Mouse (Mus musculus) kidney, postnatal 25 days (tissue): ENCODE data around the gene Rufy3.

Experiments used
- DNase-seq, 2 experiments: peaks; one replicate each; pipeline ENCODE4 v3.0.0; 2021; ENCODE audit warnings: mixed read lengths in 2 of 2

Gene Rufy3

DNA sequence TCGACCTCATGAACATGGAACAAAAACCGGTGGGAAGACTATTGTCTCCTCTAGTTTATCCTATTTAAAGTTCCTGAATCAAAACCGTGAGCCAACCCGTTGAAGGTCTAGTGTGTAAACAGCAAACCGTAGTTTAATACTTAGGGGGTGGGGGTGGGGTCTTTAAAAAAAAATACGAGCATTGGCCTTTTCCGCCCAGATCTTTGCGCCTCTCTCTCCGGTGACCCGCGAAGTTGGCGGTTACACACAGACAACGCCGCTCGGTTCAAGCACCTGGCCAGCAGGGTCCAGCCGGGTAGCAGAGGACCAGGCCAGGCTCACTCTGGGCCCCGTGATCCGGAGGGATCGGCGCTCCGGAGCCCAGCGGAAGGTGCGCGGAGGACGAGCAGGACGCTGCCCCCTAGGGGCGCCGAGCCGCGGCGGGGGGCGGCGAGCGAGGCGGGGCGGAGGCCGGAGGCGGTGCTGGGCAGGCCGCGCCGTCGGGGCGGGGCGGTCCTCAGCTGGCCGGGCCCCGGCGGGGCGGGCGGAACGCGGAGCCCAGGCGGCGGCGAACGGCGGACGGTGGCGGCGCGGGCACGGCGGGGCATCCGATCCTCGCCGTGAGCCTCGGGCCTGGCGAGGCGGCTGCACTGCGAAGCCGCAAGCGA is at the start of gene Rufy3:
Rufy3 (plus strand) TSS at position 540 of the 647 bp plus-strand sequence.
- DNase-seq = peak; percentile 82 to 95

DNA sequence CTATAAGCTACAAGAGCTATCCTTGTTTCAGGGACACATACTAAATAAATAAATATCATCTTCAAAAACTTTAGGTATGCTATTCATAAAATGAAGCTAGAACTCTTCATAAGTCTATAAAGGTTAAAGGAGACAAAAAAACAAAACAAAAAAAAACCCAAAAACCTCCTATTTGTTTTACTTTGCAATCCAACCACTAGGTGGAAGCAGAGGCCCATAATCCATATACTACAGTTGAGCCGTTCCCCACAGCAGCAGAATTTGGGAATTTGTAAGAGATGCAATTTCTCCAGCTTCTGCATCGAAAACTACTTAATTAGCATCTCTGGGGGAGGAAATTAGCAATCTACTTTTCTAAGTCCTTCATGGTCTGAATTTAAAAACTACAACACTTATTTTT is 45.6 kb upstream of the Rufy3 start:
- DNase-seq = peak in 1 of 2 experiments; percentile 65

DNA sequence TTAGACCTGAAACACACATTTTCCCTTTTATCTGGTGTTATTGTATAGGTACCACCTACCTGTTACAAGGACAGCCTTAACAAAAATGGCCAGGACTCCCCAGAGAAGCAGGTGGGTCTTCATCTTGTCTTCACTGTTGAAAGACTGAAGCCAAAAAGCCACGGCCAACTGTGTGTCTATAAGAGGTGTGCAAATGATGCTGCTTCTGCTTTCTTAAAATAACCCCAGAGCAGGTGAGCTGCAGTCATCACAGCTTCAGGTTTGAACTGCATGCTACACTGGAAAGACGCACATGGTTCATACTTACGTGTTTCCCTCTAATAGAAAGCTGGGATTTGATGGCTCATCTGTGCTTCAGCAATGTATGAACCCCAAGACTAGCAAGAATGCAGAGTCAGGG is 37.2 kb upstream of the Rufy3 start, which contains the start of gene Jchain:
Jchain (minus strand) TSS at position 235 of the 400 bp plus-strand sequence.
- no peak for DNase-seq

DNA sequence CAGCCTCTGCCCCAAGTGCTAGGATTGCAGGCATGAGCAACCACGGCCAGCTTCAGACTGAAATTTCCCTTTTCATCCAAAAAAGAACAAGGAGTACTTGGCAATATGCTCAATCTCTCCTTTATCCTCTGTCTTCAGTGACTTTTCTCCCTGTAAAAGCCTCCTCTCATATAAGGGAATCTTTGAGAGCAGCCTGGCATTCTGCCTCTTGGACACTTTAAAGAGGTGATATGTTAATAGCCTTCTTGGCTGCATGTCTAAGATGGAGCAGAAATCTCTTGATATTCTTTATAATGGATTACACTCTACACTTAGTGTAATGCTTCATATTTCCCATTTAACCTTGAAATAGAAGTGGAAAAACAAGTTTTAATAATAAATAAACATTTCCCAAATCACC is 33.9 kb upstream of the Rufy3 start:
- DNase-seq = no peak

DNA sequence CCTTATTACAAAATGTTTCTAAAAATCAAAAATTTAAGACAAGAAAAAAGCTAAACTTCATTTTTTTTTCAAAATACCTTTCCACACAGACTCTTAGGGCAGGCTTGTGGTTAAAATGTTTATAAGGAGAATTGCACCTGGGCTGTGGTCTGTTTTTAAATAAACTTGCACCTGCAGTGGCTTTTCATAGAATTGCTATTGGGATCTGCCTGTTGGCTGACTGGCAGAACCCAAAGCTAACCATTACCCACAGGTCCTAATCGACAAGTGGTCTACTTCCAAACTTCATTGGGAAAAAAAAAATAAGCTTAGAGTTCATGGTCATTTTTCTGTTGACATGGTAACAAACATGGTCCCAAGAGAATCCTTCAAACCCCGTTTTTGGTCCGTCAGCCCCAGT is 30.1 kb upstream of the Rufy3 start:
- no peak for DNase-seq

DNA sequence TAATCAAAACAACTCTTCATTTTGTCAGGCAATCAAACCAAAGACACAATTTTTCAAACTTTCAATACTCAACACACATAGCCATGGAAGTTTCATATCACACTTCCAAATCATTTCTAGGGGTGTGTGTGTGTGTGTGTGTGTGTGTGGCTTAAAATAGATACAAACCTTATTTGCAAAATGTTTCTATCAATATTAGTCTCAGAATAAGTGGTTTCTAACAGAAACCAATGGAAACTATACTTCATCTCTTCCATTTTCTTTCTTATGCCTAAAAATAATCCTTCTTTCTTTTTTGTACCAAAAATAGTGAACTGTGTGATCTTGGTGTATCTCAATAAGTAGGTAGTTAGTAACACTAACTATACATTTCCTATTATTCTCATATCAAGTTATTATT is 24.0 kb upstream of the Rufy3 start:
- no peak for DNase-seq

DNA sequence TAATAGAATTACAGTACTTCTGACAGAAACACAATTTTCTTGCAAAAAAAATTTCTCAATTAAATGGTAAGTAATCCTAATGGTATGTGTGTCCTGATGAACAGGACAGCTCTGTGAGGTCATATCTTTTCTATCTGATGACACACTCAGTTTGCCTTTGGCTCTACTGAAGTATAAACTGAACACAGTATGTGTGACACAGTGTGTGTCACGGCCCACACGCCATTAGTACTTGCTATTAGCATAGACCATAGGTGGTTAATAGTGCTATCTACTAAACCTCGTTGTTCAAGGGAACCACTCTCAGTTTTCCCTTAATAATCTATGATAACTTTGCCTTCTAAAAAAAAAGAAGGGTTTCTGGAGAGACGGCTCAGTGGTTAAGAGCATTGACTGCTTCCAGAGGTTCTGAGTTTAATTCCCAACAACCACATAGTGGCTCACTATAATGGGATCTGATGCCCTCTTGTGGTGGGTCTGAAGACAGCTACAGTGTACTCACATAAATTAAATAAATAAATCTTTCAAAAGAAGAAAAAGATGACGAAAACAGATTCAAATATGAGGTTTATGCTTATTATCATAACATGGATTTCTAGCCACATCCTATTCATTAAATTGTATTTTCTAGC is 22.1 kb upstream of the Rufy3 start:
- peak; percentile 58 to 70 for DNase-seq

DNA sequence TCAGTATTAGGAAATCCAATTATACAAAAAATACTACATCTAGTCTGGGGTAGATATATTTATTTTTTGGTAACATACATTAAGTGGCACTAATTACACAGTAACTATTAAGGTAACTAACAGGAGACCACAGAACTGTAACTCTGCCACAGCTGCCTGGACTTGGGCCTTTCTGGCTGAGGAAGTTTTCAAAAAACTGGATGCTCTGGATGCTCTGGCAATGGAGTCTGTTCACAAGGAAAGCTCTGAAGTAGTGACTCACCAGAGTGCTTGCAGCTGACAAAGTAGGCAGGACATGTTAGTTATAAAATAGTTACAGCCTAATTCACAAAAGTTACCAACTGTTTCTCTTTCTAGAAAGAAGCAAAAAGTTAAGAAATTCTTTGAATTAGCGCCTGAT is 20.4 kb upstream of the Rufy3 start:
- DNase-seq = peak; percentile 12 to 55

DNA sequence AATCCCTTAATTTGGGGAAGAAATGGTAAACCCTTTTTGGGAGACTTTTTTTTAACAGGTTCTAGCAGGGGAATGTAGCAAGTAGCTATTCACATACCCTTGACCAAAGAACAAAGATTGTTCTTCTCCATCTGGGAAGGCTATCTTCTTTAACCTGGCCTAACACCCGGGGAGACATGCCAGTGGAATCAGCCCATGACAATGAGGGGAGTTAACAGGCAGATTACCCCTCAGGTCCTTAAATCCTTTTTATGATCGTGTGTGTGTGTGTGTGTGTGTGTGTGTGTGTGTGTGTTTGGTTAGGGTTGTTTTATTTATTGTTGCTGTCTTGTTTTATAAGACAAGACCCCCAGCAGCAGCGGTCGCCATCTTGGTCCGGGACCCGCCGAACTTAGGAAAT is 19.3 kb upstream of the Rufy3 start:
- no peak for DNase-seq

DNA sequence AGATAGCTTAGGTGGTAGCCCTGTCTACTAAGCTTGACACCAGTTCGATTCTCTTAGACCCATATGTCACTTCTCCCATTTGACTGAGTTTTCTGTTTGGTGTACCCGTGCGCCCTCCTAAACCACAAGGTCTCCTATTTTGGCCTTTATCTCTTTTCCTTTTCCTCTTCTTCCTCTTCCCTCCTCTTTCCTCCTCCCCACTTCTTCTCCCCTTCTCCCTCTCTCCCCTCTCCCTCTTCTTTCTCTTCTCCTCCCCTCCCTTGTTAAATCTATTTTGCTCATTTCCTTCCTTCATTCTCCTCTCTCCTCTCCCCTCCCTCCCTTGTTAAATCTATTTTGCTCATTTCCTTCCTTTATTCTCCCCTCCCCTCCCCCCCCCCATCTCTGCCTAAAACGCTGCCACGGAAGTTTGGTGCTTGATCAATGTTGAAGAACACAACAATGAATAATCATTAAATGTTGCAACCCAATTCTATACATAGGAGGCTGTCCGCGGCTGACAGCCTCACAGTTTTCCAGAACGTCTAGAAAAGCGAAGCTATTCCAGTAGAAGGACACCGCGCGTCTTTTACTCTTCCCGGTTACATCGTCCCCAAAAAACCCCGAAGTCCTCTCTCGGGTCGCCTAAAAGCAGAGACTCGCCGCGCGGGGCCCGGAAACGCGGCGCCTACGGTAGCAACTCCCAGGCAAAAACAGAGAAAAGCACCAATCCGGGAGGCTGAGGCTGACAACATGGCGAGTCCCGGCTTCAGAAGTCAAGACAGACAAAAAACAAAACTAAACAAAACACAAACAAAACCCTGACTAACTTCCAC is 11.4 kb upstream of the Rufy3 start:
- DNase-seq = no peak

DNA sequence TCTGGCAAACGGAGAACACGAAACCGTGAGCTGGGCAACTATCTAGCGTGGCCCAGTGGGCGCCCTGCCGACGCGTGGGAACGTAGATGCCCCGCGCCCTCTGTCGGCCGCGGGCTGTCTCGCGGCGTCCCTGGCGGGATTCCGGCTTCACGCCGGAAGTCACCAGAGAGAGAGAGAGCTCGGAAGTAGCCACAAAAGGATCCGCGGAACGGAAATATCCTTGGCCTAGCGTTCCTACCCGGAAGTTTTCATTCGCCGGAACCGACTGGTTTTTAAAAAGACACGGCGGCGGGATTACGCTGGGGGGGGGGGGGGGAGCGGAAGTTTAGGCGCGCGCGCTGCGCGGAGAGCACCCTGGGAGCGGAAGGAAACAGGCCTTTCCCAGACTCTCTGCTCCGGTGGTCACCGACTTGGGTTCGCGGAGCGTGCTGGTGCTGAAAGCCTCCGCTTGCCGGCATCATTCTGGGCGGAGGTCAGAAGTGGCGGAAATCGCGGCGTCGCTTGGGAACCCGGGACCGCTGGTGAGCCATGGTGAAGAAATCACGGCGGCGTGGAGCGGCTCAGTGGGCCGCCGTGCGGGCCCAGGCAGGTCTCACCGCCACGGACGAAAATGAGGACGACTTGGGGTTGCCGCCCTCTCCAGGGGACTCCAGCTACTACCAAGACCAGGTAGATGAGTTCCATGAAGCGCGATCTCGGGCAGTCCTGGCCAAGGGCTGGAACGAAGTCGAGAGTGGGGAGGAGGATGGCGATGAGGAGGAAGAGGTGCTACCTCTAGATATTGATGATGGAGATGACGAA is 10.6 kb upstream of the Rufy3 start, which contains the start of gene Utp3:
Utp3 (plus strand) TSS at position 377 of the 801 bp plus-strand sequence.
- peak; percentile 94 to 95 for DNase-seq

DNA sequence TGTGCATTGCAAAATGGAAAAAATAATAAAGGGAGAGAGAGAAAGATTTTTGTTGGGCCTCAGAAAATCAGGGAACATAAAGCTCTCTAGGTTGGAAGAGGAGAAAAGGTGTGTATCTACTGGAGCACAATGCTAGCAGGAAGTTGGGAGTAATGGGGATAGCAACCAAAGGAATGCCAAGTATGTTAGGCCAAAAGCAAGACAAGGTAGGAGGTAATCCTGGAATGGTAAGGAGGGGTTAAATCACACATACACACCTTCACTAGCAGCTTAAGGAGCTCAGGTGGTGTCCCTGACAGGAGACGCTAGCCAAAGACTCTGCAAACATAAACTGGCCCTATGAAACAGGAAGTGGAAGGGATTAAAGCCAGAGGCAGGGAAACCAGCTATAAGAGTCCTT is 5.8 kb upstream of the Rufy3 start:
- no peak for DNase-seq

DNA sequence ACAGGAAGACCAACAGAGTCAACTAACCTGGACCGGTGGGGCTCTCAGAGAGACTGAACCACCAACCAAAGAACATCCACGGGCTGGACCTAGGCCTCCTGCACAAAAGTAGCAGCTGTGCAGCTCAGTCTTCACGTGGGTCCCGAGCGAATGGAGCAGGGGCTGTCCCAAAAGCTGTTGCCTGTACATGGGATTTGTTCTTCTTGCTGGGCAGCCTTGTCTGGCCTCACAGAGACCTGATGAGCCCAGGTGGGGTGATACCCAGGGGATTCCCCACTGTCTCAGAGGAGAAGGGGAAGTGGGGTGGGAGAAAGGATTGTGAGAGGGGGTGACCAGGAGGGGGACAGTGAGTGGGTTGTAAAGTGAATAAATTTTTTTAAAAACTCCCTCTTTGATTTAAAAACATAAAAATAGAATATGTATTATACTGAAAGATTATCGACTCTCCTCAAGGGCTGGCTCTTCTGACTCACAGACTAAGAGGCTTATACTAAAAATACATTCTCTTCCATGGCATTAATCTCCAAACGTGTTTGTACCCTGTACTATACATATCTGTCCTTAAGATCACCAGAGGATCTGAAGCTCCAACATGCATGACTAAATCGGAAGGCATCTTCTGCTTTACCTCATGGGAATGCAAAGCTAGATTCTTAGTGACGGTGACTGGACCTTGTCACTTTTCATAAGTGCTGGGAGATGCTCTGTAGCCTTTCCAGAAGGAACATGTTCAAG is 3.6 kb upstream of the Rufy3 start:
- DNase-seq = no peak

DNA sequence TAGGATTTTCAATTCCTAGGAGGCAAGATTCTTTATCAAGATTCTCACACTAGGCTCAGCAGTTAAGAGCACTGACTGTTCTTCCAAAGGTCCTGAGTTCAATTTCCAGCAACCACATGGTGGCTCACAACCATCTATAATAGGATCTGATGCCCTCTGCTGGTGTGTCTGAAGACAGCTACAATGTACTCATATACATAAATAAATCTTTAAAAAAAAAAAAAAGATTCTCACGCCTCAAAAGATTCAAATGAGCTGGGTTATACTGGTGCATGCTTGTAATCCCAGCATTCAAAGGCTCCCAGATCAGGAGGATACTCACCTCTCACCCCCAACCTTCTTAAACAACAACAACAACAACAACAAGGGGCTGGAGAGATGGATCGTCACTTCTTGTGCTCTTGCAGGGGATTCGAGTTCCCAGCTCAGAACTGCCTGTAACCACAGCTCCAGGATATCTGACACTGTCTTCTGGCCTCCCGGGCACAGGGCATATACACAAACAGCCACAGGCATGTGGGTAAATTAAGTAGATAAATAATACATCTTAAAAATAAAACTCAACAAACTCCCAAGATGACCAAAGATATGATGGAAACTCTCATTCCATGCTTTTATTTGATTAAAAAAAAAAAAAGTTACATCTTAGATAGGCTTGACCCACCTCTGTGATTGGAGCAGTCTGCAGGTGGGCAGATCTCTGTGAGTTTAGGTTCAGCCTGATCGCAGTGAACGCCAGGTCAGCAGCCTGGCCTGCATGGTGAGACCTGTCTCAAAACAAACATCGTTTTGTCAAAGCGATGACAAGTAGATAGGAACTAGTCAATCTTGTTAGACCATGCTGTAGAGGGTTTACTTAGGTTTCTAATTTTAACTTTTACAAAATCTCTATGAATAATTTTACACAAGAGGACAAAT is 1.7 kb upstream of the Rufy3 start:
- no peak for DNase-seq

DNA sequence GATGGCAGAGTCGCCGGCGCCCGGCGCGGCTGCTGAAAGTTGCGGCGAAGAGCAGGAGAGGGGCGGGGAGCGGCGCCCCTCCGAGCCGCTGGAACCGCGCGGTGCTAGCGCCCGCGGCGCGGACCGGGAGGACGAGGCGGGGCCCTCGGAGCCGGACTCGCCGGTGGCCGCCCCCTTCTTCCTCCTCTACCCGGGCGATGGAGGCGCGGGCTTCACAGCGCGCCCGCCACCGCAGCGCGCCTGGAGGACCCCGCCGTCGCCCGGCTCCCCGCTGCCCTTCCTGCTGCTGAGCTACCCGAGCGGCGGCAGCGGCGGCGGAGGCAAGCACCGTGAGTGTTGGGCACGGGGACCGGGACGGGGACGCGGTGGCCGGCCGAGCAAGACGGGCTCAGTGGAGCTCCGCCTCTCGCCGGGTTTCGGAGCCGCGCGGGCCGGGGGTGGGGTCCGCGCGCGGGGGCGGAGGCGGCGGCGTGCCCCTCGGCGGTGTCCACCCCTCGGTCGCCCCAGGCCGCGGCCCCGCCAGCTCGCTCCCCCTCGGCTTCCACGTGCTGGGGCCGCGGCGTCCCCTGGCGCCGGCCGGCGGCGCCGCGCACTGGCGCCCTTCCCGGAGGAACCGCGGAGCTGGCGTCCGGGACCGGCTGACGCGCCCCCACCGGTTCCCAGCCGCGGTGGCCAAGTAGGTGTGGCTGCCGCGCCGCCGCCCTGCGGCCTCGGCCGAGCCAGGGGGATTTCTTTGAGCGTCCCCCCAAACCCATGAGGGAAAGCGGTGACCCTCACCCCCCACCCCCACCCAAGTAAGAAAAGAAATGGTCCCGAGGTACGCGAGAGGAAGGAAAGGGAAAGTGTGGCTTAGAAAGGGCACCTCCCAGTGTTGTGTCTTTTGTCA is 551 bp downstream of the Rufy3 start:
- DNase-seq = peak; percentile 65 to 88

DNA sequence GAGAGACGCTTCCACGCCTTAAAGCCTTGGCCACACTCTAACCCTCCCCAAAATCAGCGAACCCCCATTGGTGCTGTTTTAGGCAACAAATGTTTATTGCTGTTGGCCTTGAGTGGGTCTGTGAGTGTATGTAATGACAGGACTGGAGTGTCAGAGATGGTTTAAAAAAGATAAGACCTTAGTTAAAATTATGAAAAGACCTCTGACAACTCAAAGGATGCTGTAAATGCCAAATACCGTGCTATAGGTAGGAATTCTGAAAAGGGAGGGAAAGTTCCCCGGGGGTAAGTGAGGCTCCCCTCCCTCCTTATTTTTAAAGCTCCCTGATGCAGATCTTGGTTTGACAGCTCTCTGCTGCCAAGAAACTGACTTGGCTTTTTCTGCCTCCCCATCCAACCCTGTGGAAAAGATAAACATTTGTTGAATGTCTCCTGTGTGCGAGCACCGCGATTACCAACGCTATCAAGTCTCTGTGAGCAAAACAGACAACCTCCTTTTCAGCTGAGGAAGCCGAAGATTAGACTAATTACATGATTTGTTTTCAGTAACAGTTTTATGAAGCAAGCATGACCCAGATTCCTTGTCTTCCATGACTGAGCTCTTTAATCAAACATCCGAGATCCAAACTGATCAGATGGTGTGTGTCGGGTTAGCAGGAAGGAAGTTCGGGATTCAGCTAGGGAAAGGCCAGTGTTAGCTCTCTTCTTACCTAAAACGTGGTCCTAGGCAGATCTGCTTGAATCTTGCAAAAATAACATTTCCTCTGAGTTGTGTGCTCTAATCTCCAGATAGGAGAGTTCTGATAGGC is 1.4 kb downstream of the Rufy3 start:
- DNase-seq = no peak

DNA sequence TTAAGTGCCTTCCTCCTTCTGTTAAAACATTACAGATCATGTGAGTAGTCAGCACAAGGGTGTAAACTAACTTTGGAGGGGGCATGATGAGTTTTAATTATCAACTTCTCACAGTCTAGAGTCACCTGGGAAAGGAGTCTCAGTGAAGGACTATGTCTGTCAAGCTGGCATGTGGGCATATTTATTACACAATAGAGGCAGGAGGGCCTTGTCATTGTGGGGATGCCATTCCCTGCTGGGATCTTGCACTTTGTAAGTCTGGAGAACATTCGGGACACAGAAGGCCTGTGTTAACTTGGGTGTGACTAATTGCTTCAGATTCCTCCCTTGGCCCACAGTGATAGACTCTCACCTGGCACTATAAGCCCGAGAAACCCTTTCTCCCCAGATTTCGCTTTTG is 4.7 kb downstream of the Rufy3 start:
- DNase-seq = peak; percentile 43 to 75

DNA sequence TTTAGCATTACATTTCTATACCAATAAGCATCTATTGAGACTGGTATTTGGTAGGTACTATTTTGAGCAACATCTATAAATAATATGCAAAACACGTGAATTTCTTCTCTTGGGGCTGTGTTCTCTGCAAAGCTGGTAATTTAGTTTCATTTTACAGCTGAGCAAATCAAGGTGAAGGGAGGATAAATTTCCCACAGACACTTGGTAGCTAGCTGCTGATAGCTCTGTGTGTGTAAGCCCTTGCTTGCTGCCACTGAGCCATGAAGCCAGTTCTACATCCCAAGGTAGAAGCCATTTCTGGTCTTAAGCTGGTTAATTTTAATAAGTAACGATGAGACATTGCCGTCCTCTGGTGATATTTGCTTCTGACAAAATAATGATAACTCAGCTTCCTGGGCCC is 10.0 kb downstream of the Rufy3 start:
- no peak for DNase-seq
